Mouse (Mus musculus) activated CD4-positive, CD25-positive, alpha-beta regulatory T cell, adult 4 months (primary cell): Measurements from ENCODE around the gene Zbtb40. TPM values are rescaled to one million over a fixed set of nuclear protein-coding genes. Genes with fewer than 3 reads are reported as not detected.

Experiments used
- ATAC-seq: one replicate; pipeline ENCODE4 v1.8.0; 2017
- polyA plus RNA-seq, 2 experiments: library from polyadenylated mRNA; unstranded; fragments of 100-300 nt; shearing (Covaris generic); gene quantifications; one replicate each; pipeline ENCODE4 v1.2.1; 2017

The Zbtb40 gene
- polyA plus RNA-seq, 2 experiments from 2014 or later, result 3.9 to 6.0 TPM

DNA sequence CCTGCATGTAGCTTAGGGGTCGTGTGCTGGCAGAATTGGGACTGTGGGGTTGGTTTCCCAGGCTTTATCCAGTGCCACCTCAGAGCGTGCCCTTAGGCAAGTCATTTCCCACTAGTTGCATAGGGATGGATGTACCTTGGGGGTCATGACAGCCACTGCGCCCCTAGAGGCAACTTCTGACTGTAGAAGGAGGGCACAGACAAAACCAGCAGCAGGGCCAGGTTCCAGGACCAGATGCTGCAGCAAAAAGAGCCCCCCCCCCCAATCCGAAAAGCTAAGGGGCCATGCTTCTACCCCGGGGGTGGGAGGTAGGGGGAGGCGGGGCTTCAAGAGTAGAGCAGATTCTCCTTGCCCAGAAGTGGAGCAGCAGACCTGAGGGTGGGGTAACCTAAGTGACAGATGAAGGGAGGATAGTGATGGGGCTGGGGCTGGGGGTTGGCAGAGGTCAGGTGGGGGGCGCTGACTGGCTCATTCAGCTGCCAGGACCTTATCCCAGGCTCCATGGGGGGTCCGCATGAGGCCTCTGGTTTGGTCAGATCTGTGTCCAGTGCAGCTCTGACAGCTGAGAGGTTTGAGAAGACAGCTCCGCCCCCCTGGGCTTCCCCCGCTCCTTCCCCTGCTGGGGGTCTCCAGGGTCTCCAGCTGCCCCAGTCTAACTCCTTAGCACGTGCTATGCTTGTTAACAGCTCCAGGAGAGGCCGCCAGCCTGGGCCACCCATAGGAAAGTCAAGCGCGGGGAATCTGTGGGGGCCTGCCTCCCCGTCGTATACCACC is 78.9 kb downstream of the Zbtb40 start:
- no peak for ATAC-seq

DNA sequence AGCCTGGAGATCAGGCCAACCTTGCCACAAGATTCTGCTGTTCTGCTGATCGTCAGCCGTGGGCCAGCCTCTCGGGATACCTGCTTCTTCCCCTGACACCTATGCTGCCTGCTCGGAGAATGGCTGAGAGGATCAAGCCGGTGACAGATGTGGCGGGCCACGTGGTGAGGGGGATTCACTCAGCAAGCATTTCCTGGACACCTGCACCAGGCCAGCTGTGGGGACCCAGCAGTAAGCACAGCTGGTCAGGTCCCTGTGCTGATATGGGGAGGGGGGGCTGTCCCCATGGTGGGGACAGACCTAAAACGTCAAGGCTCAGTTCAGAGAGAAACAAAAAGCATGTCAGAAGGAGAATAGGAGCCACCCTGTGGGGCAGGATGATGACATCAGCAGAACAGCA is 79.5 kb downstream of the Zbtb40 start:
- no peak for ATAC-seq

DNA sequence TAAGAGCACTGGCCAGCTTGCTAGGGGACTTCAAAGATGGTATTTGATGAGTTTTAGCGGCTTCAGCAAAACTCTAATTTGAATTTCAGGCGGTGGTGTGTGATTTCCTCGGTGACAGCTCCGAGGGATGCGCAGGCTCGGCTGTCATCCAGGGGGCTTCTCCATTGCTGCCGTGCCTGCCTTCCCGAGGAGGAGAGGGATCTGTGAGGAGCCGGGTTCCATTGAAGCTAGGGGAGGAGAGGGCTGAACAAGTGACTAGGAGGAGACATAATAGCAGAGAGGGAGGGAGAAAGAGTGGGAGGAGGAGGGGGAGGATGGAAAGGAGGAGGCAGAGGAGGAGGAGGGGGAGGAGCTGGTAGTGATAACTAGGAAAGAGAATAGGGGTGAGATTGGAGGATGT is 81.1 kb downstream of the Zbtb40 start:
- no peak for ATAC-seq

DNA sequence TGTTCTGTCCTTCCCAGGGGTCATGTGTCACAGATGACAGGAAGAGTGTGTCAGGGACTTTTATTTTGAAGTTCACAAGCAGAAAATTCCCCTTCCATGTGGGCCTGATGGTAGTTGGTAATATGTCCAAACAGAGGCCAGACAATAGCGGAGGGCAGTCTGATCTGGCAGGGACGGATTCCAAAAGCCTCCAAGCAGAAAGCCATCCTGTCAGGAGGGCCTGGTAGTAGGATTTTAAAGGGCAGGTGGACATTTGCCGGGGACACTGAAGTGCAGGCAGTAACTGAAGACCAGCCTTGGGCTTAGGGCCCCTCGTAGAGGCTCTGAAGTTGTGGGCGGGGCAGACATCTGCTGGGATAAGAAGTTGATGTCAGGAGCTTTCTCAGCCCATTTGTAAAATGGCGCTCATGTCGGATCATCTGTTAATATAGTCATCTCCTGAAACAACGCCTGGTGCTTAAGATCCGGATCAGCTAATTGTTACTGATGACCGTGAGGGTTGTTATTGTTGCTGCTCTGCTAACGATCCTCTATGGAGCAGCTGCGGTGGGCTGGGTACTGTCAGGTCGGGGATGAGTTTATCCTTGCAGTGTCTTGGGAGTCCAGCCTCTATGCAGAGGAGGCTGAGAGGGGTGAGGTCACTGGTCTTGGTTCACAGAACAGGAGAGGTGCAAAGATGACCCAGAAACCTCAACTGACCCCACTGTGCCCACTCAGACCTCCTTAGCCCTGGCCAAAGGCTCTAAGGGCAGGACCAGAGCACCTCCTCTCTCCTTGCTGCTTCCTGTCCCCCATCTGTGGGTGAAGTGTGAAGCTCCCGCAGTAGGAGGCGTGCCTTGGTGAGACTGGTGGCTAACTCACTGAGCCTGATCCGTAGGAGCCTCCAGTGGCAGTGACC is 81.9 kb downstream of the Zbtb40 start:
- ATAC-seq, result no peak

DNA sequence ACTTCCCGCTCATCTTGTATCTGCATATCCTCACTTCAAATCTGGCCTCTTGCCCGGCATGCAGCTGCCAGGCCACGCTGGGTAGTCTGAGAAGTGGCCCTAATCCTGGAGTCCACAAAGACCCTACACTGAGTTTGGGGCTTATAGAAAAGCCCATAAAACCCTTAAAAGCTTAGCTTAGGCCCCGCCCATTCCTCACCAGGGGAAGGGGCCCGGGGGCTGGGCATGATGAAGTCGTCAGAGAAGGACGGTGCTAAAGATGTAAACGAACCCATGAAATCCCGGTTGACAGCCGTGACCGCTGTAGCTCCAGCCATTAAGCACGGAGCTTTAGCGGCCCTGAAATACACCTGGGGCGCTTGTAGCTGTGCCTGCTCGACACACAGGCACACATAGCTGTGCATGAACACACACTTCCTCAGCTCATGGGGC is 83.6 kb downstream of the Zbtb40 start:
- ATAC-seq, result no peak

DNA sequence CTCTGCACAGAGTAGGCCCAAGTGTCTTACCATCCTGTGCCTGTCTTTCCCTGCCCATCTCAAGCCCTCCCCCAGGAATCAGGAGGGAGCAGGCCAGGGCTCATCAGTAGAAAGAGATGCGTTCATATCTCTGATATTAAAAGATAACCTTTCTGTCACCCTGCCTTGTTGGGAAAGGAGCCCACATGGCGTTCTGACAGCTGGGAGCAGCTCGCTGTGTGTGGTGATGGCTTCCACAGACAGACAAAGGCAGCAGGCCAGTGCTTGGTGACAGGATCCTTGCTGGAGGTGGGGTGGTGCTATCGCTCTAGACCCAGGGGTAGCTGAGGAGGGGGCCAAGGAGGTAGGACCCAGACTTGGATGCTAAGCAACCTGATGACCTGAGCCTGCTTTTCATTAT is 86.2 kb downstream of the Zbtb40 start:
- ATAC-seq, result no peak

DNA sequence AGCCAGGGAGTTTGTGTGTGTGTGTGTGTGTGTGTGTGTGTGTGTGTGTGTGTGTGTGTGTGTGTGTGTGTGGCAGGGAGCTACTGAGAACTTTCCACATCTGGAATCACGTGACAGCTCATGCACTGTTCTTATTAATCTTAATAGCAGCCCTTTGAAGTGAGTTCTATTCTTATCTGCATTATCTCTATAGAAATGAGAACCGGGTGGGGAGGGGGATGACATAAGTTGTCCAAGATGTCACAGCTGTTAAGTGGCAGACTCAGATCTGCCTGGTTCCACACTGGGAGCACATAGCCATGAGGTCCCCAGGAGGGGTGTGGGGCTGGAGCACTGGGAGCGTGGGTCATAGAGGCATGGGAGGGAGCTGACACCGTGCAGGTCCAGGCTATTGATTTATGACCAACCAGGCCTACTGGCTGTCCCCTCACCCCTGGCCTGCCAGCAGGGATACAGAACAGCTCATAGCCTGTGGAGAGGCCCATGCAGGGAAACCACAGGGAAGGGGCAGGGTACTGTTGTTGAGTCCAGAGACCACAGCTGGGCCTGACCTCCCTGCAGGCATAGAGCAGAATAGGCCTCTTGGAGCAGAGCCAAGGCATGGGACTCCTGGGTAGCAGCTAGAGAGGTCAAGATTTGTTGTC is 86.8 kb downstream of the Zbtb40 start:
- no peak for ATAC-seq

DNA sequence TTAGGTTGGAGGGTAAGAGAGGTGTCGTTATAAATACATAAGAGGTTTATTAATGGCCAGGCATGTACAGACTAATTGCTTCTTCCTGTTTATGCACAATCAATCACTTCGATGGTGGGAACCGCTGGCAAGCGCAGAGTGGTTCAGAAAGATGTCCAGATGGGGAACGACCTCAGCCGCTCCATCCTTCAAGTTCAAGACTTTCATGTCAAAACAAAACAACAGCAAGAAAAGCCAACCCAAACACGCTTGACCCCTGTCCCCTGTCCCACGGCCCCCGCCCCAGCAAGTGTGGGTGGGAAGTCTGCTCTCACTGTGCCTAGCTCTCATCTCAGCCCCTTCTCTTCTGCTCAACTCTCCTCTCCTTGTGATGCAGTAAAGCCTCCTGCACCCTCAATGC is 88.0 kb downstream of the Zbtb40 start:
- ATAC-seq, result no peak

DNA sequence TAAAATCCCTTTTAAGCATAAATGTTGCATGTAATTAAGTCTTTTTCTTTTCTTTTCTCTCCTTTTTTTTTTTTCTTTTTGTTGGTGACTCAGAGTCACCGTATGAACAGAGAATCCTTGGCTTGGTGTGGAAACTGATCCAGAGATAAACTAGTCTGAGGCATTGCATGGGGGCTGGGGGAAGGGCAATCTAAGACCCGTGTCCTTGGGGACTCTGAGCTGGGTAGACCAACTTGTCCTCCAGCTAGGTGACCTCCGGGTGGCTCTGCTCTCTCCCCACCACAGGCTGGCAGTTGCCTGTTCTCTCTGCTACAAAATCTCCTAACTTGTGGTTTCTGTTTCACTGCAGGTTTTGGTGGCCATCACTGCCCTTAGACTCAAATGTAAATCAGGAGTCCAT is 88.5 kb downstream of the Zbtb40 start:
- ATAC-seq, result no peak

DNA sequence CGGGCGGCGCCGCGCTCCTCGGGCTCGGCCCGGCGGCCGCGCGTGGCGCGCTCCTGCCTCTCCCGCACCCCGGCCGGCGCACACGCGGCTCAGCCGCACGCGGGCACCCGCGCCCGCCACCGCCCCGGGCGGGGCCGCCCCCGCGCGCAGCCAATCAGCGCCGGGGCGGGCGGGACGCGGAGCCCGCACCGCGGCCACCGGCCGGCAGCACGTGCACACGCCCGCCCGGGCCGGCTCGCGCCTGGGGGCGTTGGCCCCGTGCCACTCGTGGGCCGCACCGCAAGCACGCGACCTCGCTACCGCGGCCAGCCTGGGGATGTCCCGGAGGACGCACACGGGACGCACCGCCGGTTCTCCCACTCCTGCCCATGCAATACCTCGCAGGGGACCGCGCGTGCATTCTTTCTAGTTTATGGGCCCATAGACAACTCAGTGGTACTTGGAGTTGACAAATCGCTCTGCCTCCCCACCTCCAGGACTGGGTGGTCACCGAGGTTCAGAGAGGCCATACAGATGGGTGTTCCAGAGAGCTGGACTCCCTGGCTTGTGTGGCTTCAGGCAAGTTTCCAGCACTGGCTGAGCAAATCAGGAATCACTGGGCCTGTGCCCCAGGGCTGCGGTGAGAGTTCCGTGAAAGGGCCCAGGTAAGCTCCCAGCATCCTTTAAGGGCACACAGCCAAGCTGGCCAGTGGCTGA is 91.7 kb downstream of the Zbtb40 start, which contains the start of gene Epha8:
Epha8 (minus strand) TSS at position 66 of the 696 bp plus-strand sequence.
- ATAC-seq, result no peak

DNA sequence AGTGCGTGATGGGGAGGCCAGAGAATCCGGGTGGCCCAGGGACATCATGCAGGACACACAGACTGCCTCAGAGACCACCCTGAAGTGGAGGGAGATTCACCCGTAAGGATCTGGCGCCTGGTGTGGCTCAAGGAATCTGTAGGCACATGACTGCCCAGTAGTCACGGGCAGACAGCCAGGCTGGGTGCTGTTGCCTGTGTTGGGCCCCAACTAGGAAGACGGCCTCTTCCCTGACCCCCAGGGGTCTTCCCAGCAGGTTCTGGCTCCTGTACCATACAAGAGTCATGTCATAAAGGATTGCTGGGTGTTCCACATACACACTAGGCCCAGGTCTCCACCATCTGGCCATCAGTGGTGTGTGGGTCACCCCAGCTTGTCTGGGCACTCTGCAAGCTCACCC is 94.0 kb downstream of the Zbtb40 start:
- ATAC-seq, result no peak

DNA sequence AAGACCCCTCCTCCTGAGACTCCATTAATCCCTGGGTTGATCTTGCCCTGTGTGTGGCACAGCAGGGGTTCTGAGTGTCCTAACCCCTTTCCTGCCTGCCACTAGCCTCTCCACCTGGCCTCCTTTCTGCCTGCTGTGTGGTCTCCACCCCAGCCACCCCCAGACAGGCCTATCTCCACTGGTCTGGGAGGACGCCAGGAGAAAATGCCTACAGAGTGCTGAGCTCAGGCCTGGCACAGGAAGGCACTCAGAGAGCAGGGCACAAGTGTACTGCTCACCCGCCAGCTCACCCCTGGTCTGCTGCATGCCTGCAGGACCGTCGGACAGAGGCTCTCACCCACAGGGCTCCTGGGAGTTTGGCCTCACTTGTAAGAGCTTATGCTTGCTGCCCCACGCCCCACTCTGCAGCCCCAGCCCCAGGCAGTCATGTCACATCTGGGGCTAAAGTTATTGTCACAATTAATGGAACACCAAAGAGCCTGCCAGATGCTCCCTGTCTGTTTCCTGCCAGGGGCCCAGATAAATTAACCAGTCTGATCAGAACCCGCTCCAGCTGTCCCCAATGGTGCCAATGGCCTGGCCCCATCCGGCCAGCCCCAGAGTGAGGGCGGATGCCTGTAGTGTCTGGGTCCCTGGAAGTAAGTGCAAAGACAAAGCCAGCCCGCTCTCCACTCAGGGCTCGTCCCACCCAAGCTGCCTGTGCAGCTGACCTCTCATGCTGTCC is 99.2 kb downstream of the Zbtb40 start:
- ATAC-seq, result no peak

DNA sequence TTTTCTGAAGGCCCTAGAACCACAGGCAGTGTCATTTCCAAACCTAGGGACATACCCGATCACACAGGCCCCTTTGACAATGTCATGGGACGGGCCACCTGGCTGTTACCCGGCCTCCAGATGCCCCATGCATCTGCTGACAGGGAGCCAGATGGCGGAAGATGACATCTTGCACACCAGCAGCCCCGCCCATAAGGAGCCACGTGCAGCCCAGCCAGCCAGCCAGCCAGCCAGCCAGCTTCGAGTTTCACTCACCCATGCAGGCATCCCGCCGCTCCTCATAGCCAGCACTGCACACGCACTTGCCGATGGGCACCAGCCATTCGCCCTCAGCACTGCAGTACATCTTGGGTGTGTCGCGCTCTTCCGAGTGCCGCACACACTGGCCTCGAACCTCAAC is 103.2 kb downstream of the Zbtb40 start:
- no peak for ATAC-seq

DNA sequence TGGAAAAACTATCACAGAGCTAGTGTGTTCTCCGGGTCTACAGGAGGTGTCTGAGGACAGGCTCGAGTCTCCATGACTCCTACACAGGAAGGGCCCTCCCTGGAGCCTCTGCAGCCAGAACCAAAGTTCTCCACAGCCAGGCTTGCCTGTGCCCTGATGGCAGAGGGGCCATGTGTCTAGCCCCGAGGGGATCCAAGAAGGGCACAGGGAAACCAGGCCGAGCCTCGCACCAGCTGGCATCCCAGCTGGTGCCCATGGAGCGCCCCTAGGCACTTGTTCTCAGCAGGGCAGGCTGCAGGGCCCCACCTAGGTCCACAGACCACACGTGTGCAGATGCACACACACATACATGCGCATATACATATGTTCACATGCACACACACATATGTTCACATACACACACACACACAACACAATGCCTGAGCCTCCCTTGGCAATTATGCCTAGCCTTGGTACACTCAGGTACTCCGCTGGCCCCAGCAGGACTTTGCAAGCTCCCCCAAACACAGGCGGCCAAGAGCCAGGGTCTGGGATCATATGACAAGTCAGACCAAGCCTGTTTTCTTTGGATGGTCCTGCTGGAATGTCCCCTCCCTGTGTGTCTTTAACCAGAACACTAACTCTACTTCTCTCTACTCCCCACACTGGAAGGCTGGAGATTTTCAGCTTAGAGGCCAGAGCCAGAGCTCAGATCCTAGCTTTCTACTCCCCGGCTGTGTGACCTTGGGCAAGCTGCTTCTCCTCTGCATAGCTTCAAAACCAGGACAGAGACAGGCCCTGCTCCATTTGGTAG is 103.8 kb downstream of the Zbtb40 start:
- ATAC-seq, result no peak

DNA sequence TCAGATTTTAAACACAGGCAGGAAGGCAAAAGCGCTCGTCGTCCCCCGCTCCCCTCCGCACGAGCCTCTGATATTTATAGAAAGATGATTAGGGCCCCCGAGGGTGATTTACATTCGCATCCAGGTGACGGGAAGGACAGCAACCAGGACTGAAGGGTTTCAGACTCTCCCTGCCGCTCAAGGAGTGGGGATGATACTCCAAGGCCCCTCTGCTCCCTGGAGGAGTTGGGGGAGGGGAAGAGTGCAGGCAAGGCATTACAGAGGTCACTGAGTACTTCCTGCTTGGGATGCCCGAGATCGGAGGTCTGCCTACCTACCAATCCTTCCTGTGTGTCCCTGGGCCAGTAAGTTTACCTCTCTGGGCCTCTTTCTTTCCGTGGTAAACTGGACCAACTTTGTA is 105.4 kb downstream of the Zbtb40 start:
- no peak for ATAC-seq

DNA sequence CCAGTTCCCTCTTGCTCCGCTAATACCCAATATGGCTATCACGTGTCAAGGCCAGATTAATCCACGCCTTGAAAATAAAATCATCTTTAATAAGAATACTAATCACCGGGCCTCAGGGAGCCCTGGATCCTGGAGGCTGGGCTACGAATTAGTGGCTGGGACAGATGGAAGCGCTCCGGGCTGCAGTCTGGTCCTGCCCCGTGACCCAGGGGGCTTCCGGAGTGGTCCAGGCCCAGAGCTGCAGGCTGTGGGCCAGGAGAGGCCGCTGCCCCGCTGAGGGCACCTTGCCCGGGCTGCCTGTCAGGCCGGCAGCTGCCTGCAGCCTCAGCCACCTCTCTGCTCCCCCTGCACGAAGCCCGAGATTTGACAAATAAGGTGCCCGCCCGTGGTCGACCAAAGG is 105.8 kb downstream of the Zbtb40 start:
- ATAC-seq, result no peak

DNA sequence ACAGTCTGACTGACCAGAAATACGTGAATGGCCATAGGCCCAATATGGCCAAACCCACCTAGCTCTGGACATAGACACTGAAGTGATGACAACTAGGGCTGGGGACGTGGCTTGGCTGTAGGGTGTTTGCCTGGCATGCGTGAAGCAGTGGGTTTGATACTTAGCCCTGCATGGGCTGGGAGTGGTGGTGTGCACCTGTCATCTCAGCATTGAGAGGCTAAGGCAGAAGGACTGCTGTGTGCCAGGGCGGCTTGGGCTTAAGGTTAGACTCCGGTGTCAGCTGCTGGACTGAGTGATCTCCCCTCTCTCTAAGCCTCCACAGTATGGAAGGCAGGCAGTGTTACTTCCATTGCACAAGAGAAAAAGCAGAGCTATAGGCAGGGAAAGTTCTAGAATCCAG is 110.7 kb downstream of the Zbtb40 start:
- no peak for ATAC-seq

DNA sequence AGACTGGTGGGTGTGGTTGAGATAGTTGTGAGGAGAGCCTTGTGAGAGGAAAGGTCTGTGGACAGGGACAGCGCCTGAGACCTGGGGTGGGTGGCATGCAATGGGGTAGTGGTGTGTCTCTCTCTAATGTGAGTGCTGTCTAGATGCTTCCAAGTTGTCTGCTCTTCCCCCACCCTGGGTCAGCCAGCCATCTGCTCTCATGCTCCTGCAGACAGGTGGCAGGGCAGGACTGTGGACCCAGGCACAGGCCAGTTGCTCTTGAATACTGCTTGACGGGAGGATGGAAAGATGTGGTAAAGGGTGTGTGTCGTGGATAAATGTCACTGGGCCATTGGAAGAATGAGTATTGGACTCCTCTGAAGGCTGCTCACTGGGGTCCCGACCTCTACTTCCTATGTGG is 111.3 kb downstream of the Zbtb40 start:
- ATAC-seq, result no peak

DNA sequence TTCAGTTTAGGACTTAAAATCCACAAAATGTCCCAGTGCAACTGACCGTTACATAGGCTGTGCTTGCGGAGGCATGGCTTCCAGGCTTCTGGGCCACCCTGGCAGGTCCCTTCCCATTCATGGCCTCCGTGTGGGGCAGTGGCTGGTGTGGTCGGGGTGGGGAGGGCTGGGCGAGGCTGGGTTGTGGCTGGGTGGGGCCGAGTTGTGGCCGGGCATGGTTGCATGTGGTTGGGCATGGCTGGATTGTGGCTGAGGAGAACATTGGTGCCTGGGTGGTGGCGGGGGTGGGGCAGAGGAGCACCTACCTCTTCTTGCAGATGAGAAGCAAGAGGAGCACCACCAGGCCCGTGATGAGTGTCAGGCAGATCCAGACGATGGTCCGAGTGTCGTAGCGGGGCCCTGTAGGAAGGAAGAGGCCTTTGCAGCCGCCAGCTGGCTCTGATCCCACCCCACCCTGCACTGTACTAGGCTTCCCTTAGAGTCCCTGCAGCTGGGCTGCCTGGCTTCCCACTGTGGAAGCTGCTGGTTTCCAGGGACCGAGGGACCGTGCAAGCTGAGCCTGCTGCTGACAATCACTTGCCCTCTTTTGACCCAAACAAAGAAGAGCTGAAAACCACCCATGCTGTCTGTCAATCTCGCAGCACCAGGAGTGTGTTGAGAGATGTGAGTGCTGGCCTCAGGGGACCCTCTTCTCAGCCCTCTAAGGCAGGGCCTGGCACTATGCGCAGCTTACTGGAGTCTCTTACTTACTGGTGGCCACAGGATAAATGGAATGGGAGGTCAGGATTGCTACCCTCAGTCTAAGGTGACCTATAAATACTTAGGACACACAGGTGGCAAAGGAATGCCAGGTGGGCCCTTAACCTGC is 113.6 kb downstream of the Zbtb40 start:
- ATAC-seq, result no peak

DNA sequence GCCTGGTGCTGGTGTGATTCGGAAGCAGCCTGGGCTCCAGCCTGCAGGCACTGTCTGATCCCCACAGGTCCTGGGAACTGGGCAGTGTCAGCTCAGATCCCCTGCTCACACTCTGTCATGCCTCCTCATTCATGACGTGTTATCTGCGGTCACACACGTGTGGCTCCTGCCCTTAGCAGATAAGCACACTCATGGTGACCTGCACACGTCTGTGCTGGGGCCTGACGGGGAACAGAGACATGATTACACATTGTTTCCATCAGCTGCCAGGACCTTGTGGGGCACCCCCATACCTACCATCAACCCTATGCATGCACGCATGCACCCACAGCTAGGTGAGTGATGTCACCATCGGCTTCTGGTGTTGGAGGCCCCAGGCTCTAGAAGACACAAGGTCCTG is 118.1 kb downstream of the Zbtb40 start:
- ATAC-seq, result no peak
